Mouse (Mus musculus) lung, embryonic 14.5 days (tissue): Measurements from ENCODE around the gene Ankrd2. TPM values are rescaled to one million over a fixed set of nuclear protein-coding genes. Genes with fewer than 3 reads are reported as not detected.

ENCODE experiments used
- ATAC-seq: fragments of 200-750 bp; cut with Nextera tagmentation; 2 replicates; pipeline ENCODE4 v1.8.0; 2017; ENCODE audit warnings: mild to moderate bottlenecking, moderate TSS enrichment, moderate library complexity; ENCODE audit not compliant: insufficient read depth
- DNase-seq: peaks from one replicate; pipeline ENCODE4 v3.0.0-alpha.2; 2015
- H3K27ac ChIP-seq: fragments of 300-500 bp; sonication (generic); 2 replicates; pipeline ENCODE4 v1.5.1; 2014; ENCODE audit warnings: low read depth, mild to moderate bottlenecking, moderate library complexity
- H3K27me3 ChIP-seq: fragments of 300-500 bp; sonication (generic); 2 replicates; pipeline ENCODE4 v1.6.1; 2014; ENCODE audit warnings: low read length, control low read depth; ENCODE audit not compliant: insufficient read depth
- H3K36me3 ChIP-seq: fragments of 300-500 bp; sonication (generic); 2 replicates; pipeline ENCODE4 v1.6.1; 2014; ENCODE audit warnings: control low read depth; ENCODE audit not compliant: insufficient read depth
- H3K4me1 ChIP-seq: fragments of 300-500 bp; sonication (generic); 2 replicates; pipeline ENCODE4 v1.6.1; 2014; ENCODE audit warnings: antibody characterized with exemption, control low read depth; ENCODE audit not compliant: insufficient read depth
- H3K4me2 ChIP-seq: fragments of 300-500 bp; sonication (generic); 2 replicates; pipeline ENCODE4 v1.6.1; 2014; ENCODE audit warnings: mild to moderate bottlenecking
- H3K4me3 ChIP-seq: fragments of 300-500 bp; sonication (generic); 2 replicates; pipeline ENCODE4 v1.5.1; 2014; ENCODE audit warnings: low read depth, low read length
- H3K9ac ChIP-seq: fragments of 300-500 bp; sonication (generic); 2 replicates; pipeline ENCODE4 v1.6.1; 2014
- H3K9me3 ChIP-seq: fragments of 300-500 bp; sonication (generic); 2 replicates; pipeline ENCODE4 v1.6.1; 2016; ENCODE audit warnings: low read depth, low read length, control low read depth
- CTCF ChIP-seq: IDR thresholded peaks from 2 replicates; pipeline ENCODE4 v1.5.1; 2016; ENCODE audit warnings: antibody characterized with exemption, low read depth
- WGBS: fragments of 180-500 bp; shearing (Covaris S2); extraction: QIAGEN DNeasy Blood & Tissue Kit; methylation state at CpG from one replicate; pipeline ENCODE4 v1.1.7; 2014; 5-methylcytosine and 5-hydroxymethylcytosine counted together
- polyA plus RNA-seq: library from polyadenylated mRNA; unstranded; fragments of >200 nt; fragmentation: Nextera tagmentation; extraction: Ambion mirVana; gene quantifications from 2 replicates; pipeline ENCODE4 v1.2.1, GENCODE M21; 2014

Ankrd2 gene
- polyA plus RNA-seq: 0.17 and 0.41 TPM in 2 replicates

- H3K4me3 ChIP-seq: no peak within 1 kb of the TSS
- no peaks in the 10 kb centered on the region for H3K27me3 ChIP-seq
- H3K36me3 ChIP-seq: no peaks in the 10 kb centered on the region
- no peak within 1 kb of the TSS for H3K9ac ChIP-seq
- H3K4me1 ChIP-seq: no peaks in the 10 kb centered on the region
- no peak within 1 kb of the TSS for H3K4me2 ChIP-seq
- DNase-seq (peak; percentile 92), ATAC-seq (peak; percentile 78)
- peak; percentile 95 for TF ChIP-seq CTCF
- H3K27ac ChIP-seq: no peak within 1 kb of the TSS
- no peaks in the 10 kb centered on the region for H3K9me3 ChIP-seq
- 59% methylated on average over 19 of the region's 19 CpGs for WGBS
Measured at GRCm38 (mm10) chr19:42035456-42036248, at the start of gene Ankrd2. Gene Ankrd2 (plus strand): TSS chr19:42036000.

GRCm38 (mm10) chr19:41987206-41987605 is 48.6 kb upstream of the Ankrd2 start:
- 75% methylated on average over 4 of the region's 4 CpGs for WGBS
- TF ChIP-seq CTCF: no peak
- Histone ChIP-seq H3K36me3 (no peaks in the 10 kb centered on the region), H3K27ac (no peak overlapping the region), H3K4me3 (no peak overlapping the region), H3K9me3 (no peaks in the 10 kb centered on the region), H3K4me2 (no peak overlapping the region), H3K9ac (no peak overlapping the region), H3K27me3 (no peaks in the 10 kb centered on the region), H3K4me1 (no peaks in the 10 kb centered on the region)
- no peak for ATAC-seq
- DNase-seq: no peak

- ATAC-seq: no peak
- Histone ChIP-seq H3K4me3 (no peak overlapping the region), H3K9me3 (no peaks in the 10 kb centered on the region), H3K27me3 (no peaks in the 10 kb centered on the region), H3K36me3 (no peaks in the 10 kb centered on the region), H3K4me1 (no peaks in the 10 kb centered on the region), H3K4me2 (no peak overlapping the region), H3K9ac (no peak overlapping the region), H3K27ac (no peak overlapping the region)
- WGBS: 76% methylated on average over 6 of the region's 6 CpGs
- no peak for DNase-seq
- no peak for TF ChIP-seq CTCF
Measured at GRCm38 (mm10) chr19:41989810-41990209, 46.0 kb upstream of the Ankrd2 start.

GRCm38 (mm10) chr19:41991926-41992477 is 43.8 kb upstream of the Ankrd2 start:
- 40% methylated on average over 6 of the region's 6 CpGs for WGBS
- ATAC-seq (no peak), DNase-seq (no peak)
- H3K4me3 ChIP-seq: no peak overlapping the region
- H3K27me3 ChIP-seq: no peaks in the 10 kb centered on the region
- no peaks in the 10 kb centered on the region for H3K36me3 ChIP-seq
- no peak overlapping the region for H3K9ac ChIP-seq
- no peak for TF ChIP-seq CTCF
- H3K4me2 ChIP-seq: no peak overlapping the region
- H3K27ac ChIP-seq: no peak overlapping the region
- H3K4me1 ChIP-seq: no peaks in the 10 kb centered on the region
- H3K9me3 ChIP-seq: no peaks in the 10 kb centered on the region

- H3K27me3 ChIP-seq: no peaks in the 10 kb centered on the region
- H3K9me3 ChIP-seq: no peaks in the 10 kb centered on the region
- H3K9ac ChIP-seq: no peak overlapping the region
- WGBS: 72% methylated on average over 2 of the region's 2 CpGs
- H3K27ac ChIP-seq: no peak overlapping the region
- no peak overlapping the region for H3K4me3 ChIP-seq
- ATAC-seq: no peak
- no peak for TF ChIP-seq CTCF
- no peaks in the 10 kb centered on the region for H3K4me1 ChIP-seq
- H3K36me3 ChIP-seq: no peaks in the 10 kb centered on the region
- no peak overlapping the region for H3K4me2 ChIP-seq
- no peak for DNase-seq
Measured at GRCm38 (mm10) chr19:41992971-41993370, 42.8 kb upstream of the Ankrd2 start.

- Histone ChIP-seq H3K4me2 (no peak overlapping the region), H3K9ac (no peak overlapping the region), H3K27me3 (no peaks in the 10 kb centered on the region), H3K36me3 (no peaks in the 10 kb centered on the region), H3K9me3 (no peaks in the 10 kb centered on the region), H3K27ac (no peak overlapping the region), H3K4me3 (no peak overlapping the region), H3K4me1 (no peaks in the 10 kb centered on the region)
- ATAC-seq (no peak), DNase-seq (peak; percentile 88)
- no peak for TF ChIP-seq CTCF
- WGBS: 33% methylated on average over 6 of the region's 6 CpGs
Measured at GRCm38 (mm10) chr19:41993484-41993883, 42.3 kb upstream of the Ankrd2 start.

GRCm38 (mm10) chr19:41994023-41994422 is 41.8 kb upstream of the Ankrd2 start:
- H3K9ac ChIP-seq: no peak overlapping the region
- WGBS: 82% methylated on average over 7 of the region's 7 CpGs
- DNase-seq: no peak

More at GRCm38 (mm10) chr19:41994023-41994422, 41.8 kb upstream of the Ankrd2 start:
- Histone ChIP-seq H3K4me3 (no peak overlapping the region), H3K4me1 (no peaks in the 10 kb centered on the region), H3K27ac (no peak overlapping the region), H3K36me3 (no peaks in the 10 kb centered on the region), H3K9me3 (no peaks in the 10 kb centered on the region), H3K27me3 (no peaks in the 10 kb centered on the region), H3K4me2 (no peak overlapping the region)
- ATAC-seq: no peak
- no peak for TF ChIP-seq CTCF
